Mouse (Mus musculus): ENCODE data around the gene Adm2.

DNA sequence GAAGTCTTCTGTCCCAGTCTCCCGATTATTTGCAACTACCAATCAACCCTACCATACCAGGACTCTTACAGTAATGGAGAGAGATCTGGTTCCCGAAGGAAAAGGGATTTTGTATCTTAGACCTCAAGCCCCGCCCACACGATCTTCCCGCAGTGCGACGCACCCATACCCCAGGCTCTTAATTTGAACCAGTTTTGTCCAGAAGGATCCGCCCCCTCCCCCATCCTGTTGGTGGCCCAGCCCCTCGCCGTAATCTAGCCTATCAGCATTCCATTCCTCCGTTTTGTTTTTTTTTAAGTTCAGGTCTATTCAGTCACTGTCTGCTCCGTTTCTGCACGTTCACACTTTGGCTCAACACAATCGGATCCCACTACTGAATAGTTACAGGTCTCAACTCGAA lies 33.9 kb downstream of the Adm2 start:
- TF ChIP-seq POLR2AphosphoS2 (IDR thresholded peaks at IDR 0.05; ENCODE audit: insufficient read length, low read depth) (peak; percentile 58), USF1 (IDR thresholded peaks at IDR 0.05; ENCODE audit: low read depth) (no peak), MAX (IDR thresholded peaks at IDR 0.05; ENCODE audit: low read depth) (no peak), E2F4 (IDR thresholded peaks at IDR 0.05; ENCODE audit: insufficient read depth) (peak; percentile 13)

Measured in myocyte (in vitro differentiated cells).